26 mouse cellular contexts compared by ENCODE assay signal in the genomic region with DNA sequence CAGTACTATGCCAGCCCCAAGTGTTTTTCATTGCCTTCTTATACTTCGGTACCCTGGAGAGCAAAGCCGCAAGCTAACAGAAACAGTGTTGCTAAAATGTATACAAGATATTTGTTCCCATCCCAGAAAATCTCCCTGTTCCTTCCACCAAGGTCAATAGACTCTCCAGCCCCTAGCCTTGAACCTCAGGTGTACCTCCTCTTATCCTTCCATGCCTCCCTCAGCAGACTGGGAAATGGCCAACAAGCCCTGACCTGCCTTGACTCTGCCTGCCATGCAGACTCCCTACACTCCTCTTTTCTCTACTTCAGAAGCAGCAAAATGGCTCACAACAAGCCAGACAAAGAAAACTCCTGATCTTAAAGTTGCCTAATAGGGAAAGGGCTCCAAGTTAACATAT. TPM values are rescaled to one million over a fixed set of nuclear protein-coding genes. Genes with fewer than 3 reads are reported as not detected.
A peak's percentile ranks its signal among the peaks of the same experiment; 100 is the strongest.
DNase-seq lines count a peak whose midpoint lies in the region; ATAC-seq and TF ChIP-seq lines count a peak whose summit lies in the region.
"Had no signal": no experiment of that assay in that cellular context is flagged by ENCODE, and none has a peak within 500 bp of the region (broad histone marks: within the 10 kb centered on the region; RNA-seq: fewer than 3 reads in every experiment).

No protein-coding gene starts in this region.

- no peaks in the 10 kb centered on the region for H3K9me3 ChIP-seq in limb, embryonic 10.5 days (replicated peaks)
- H3K9me3 ChIP-seq in midbrain, embryonic 13.5 days: no peaks in the 10 kb centered on the region
- H3K9me3 ChIP-seq: G1E had no signal

- DNase-seq in limb, embryonic 10.5 days (ENCODE audit: low spot score): peak; percentile 22
- peak; percentile 59 for DNase-seq in testis, postnatal 10 days (ENCODE audit: low spot score)
- peak; percentile 82 for DNase-seq in testis, postnatal 14 days (ENCODE audit: low spot score)
- no peak for DNase-seq in spleen, adult 12 weeks (ENCODE audit: low spot score)
- no peak for DNase-seq in adrenal gland, postnatal 36 days
- no peak for DNase-seq in thymus, adult 2 months
- DNase-seq: adrenal gland, adult 2 months; adrenal gland, adult 8-10 months; adrenal gland, postnatal 10 days; adrenal gland, postnatal 14 days; adrenal gland, postnatal 25 days; B cell, adult 2 months; cerebellum, adult 11 months; cerebellum, adult 11-12 months; cerebellum, adult 18-20 months had no signal

- no peak for TF ChIP-seq POLR2A in testis, adult 2 months (IDR thresholded peaks at IDR 0.05; ENCODE audit: control insufficient read depth, low read depth, low read length)
- TF ChIP-seq POLR2A in thymus, adult 2 months (IDR thresholded peaks at IDR 0.05; ENCODE audit: control insufficient read depth, extremely low read depth, insufficient read depth, low read length, poor library complexity): no peak

- no peak overlapping the region for H3K9ac ChIP-seq in midbrain, embryonic 13.5 days (replicated peaks)

- H3K4me3 ChIP-seq in limb, embryonic 10.5 days: no peak overlapping the region
- H3K4me3 ChIP-seq in testis, adult 2 months (ENCODE audit: control insufficient read depth, low read depth, low read length): no peak overlapping the region
- no peak overlapping the region for H3K4me3 ChIP-seq in thymus, adult 2 months (ENCODE audit: control insufficient read depth, insufficient read depth, low read length)
- no peak overlapping the region for H3K4me3 ChIP-seq in midbrain, embryonic 13.5 days (replicated peaks)

- peaks cover 7% of the 10 kb centered on the region for H3K4me1 ChIP-seq in limb, embryonic 10.5 days
- peaks cover 2% of the 10 kb centered on the region for H3K4me1 ChIP-seq in testis, adult 2 months (ENCODE audit: control insufficient read depth, insufficient read depth, low read length)
- peaks cover 6% of the 10 kb centered on the region for H3K4me1 ChIP-seq in thymus, adult 2 months (replicated peaks; ENCODE audit: control insufficient read depth, insufficient read depth, low read length)
- H3K4me1 ChIP-seq in midbrain, embryonic 13.5 days (replicated peaks): peaks cover 11% of the 10 kb centered on the region; the same call in 1 of the 2 replicates

- WGBS in limb, embryonic 10.5 days: 96% methylated on average over 2 of the region's 2 CpGs
- WGBS in thymus, adult 2 months: 100% methylated on average over 2 of the region's 2 CpGs
- WGBS in midbrain, embryonic 13.5 days: 100% methylated on average over 2 of the region's 2 CpGs

- H3K27me3 ChIP-seq in limb, embryonic 10.5 days (ENCODE audit: low read depth, poor library complexity, severe bottlenecking): peaks cover 13% of the 10 kb centered on the region; the same call in 1 of the 2 replicates
- no peaks in the 10 kb centered on the region for H3K27me3 ChIP-seq in testis, adult 2 months (ENCODE audit: control insufficient read depth, insufficient read depth, low read length)
- H3K27me3 ChIP-seq in thymus, adult 2 months (ENCODE audit: control insufficient read depth, insufficient read depth, low read length): no peaks in the 10 kb centered on the region
- H3K27me3 ChIP-seq in midbrain, embryonic 13.5 days: no peaks in the 10 kb centered on the region

- no peak overlapping the region for H3K27ac ChIP-seq in limb, embryonic 10.5 days
- H3K27ac ChIP-seq in testis, adult 2 months (ENCODE audit: control insufficient read depth, insufficient read depth, low read depth, low read length): peak overlapping the region; percentile 38
- no peak overlapping the region for H3K27ac ChIP-seq in thymus, adult 2 months (ENCODE audit: control insufficient read depth, insufficient read depth, low read length)
- no peak overlapping the region for H3K27ac ChIP-seq in midbrain, embryonic 13.5 days

- no peak for TF ChIP-seq CTCF in testis, adult 2 months (IDR thresholded peaks at IDR 0.05; ENCODE audit: control insufficient read depth, insufficient read depth, insufficient replicate concordance, low read depth, low read length)
- no peak for TF ChIP-seq CTCF in thymus, adult 2 months (IDR thresholded peaks at IDR 0.05; ENCODE audit: borderline replicate concordance, control insufficient read depth, extremely low read depth, insufficient read depth, low read length, poor library complexity)

- no peaks in the 10 kb centered on the region for H3K36me3 ChIP-seq in limb, embryonic 10.5 days
- no peaks in the 10 kb centered on the region for H3K36me3 ChIP-seq in testis, adult 2 months (ENCODE audit: control insufficient read depth, insufficient read depth, low read length)
- H3K36me3 ChIP-seq in thymus, adult 2 months (ENCODE audit: control insufficient read depth, insufficient read depth, low read length): no peaks in the 10 kb centered on the region
- no peaks in the 10 kb centered on the region for H3K36me3 ChIP-seq in midbrain, embryonic 13.5 days
- H3K36me3 ChIP-seq: G1E had no signal

- no peak overlapping the region for H3K4me2 ChIP-seq in midbrain, embryonic 13.5 days (replicated peaks)

- ATAC-seq in midbrain, embryonic 13.5 days: no peak
- ATAC-seq: activated CD4-positive, CD25-positive, alpha-beta regulatory T cell, adult 4 months; CD4-positive, CD25-positive, alpha-beta regulatory T cell, adult 4 months; Patski had no signal

RNA-seq across cellular contexts. Expression of gene Mettl22, which starts 17.3 kb away (rescaled TPM):
- 18.2 and 22.5 TPM in 2 replicates for polyA plus RNA-seq in limb, embryonic 10.5 days (2016; fragmentation: Nextera tagmentation; extraction: Ambion mirVana)
- 110 and 113 TPM in 2 replicates for polyA plus RNA-seq in testis, adult 2 months (2012; rRNA removed)
- total RNA-seq in adrenal gland, postnatal 36 days (2021): 10 to 100 TPM; 10.4 to 15.8 TPM
- polyA plus RNA-seq in thymus, adult 2 months (2012; rRNA removed): 27.9 and 28.3 TPM in 2 replicates
- polyA plus RNA-seq in midbrain, embryonic 13.5 days (2015; fragmentation: Nextera tagmentation; extraction: Ambion mirVana): 31.4 and 33.5 TPM in 2 replicates

RNA-seq across cellular contexts. Expression of gene Tmem114, which starts 28.4 kb away (rescaled TPM):
- polyA plus RNA-seq in limb, embryonic 10.5 days (2016; fragmentation: Nextera tagmentation; extraction: Ambion mirVana): 0.14 and 0.33 TPM in 2 replicates
- 19.4 and 22.5 TPM in 2 replicates for polyA plus RNA-seq in testis, adult 2 months (2012; rRNA removed)
- total RNA-seq in adrenal gland, postnatal 36 days (2021): not detected
- 0.09 TPM in 1 of 2 replicates, not detected in the other for polyA plus RNA-seq in thymus, adult 2 months (2012; rRNA removed)
- 0.30 TPM in 1 of 2 replicates, not detected in the other for polyA plus RNA-seq in midbrain, embryonic 13.5 days (2015; fragmentation: Nextera tagmentation; extraction: Ambion mirVana)
- total RNA-seq: adrenal gland, adult 18-20 months; adrenal gland, adult 2 months; adrenal gland, adult 8-10 months; adrenal gland, postnatal 10 days; adrenal gland, postnatal 14 days; adrenal gland, postnatal 25 days; CH12.LX; ES-E14; G1E; MEL had no signal
- polyA plus RNA-seq: activated CD4-positive, CD25-positive, alpha-beta regulatory T cell, adult 4 months; adrenal gland, adult 2 months; C2C12; CD4-positive, CD25-positive, alpha-beta regulatory T cell, adult 4 months; G1E; Patski had no signal

RNA-seq across cellular contexts. Expression of gene Abat, which starts 59.9 kb away (rescaled TPM):
- 14.9 and 22.7 TPM in 2 replicates for polyA plus RNA-seq in limb, embryonic 10.5 days (2016; fragmentation: Nextera tagmentation; extraction: Ambion mirVana)
- 14.7 and 21.2 TPM in 2 replicates for polyA plus RNA-seq in testis, adult 2 months (2012; rRNA removed)
- 10 to 100 TPM; 77.3 to 82.1 TPM for total RNA-seq in adrenal gland, postnatal 36 days (2021)
- 7.3 and 9.5 TPM in 2 replicates for polyA plus RNA-seq in thymus, adult 2 months (2012; rRNA removed)
- 55.2 and 61.4 TPM in 2 replicates for polyA plus RNA-seq in midbrain, embryonic 13.5 days (2015; fragmentation: Nextera tagmentation; extraction: Ambion mirVana)
- polyA plus RNA-seq: G1E had no signal

Comparison
In these comparisons a context has a peak if more than half of its experiments do, and no peak if none do; other contexts are left out.
1. DNase-seq: peak in limb, embryonic 10.5 days (single experiment), testis, postnatal 10 days (single experiment) and testis, postnatal 14 days (single experiment); none in spleen, adult 12 weeks (single experiment), adrenal gland, postnatal 36 days (0 of 2) and thymus, adult 2 months (single experiment).
2. RNA of gene Tmem114, which starts 28.4 kb away (polyA plus RNA-seq): 19.4 to 22.5 TPM in testis, adult 2 months; 0.14 to 0.33 TPM in limb, embryonic 10.5 days, 0.30 TPM in midbrain, embryonic 13.5 days and 0.09 TPM in thymus, adult 2 months; every median in the first group is over 10 times any median in the second.